Mouse (Mus musculus): Measurements from ENCODE around the gene Fastkd2.

Fastkd2 gene

DNA sequence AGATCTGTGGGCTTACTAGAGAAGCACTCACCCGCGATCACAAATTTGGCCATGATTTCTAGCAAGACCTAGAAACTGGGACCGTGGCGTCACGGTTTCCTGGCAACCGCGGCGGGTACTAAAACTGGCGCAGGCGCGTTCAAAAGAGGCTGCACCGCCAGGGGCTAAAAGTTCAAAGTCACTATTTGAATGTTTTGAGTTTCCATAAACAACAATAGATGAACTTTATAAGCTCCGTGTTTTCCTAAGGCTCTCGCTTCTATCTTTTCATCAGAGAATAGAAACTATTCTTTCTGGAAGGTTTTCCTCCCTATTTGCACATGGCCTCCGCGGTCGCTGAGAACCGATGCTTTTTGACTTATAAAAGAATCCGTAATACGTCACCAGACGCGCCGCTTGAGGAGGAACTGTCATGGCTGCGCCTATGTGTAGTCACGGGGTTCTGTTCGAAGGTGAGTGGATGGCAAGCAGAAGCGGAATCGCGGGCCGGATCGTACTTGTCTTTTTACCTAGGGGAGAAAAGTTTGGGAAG, at the start of gene Fastkd2, which contains the start of gene Mdh1b:
TSS of gene Fastkd2 (plus strand) at position 375 of the 532 bp plus-strand sequence.
TSS of gene Mdh1b (minus strand) at position 79 of the 532 bp plus-strand sequence.
- in situ Hi-C loops (cut with MseI, MboI), result no loop called here

DNA sequence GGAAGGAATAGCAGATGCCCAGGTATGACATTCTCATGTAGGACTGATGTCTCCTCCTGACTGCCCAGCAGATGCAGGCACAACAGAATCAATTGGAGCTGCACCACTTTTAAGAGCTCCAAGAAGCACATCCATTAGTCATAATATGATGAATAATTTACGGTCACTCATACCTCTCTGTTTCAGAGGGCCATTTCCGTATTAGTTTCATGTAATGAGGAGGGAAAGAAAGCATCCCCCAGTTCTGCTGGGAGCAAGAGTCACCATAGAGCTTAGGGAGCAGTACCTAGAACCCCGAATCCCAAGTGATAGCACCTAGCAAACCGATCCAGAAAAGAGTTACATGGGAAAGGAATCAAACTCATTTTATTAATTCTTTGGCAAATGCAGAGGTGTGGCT, 43.6 kb upstream of the Fastkd2 start, which contains the start of gene Dytn:
TSS of gene Dytn (minus strand) at position 101 of the 400 bp plus-strand sequence.
- in situ Hi-C loops (cut with MseI, MboI), result no loop called here

- in situ Hi-C loops (cut with MseI, MboI), result no loop called here
Measured at GRCm38 (mm10) chr1:63696861-63697260, 33.6 kb upstream of the Fastkd2 start.

- in situ Hi-C loops (cut with MseI, MboI), result no loop called here
Measured at GRCm38 (mm10) chr1:63705733-63706132, 24.7 kb upstream of the Fastkd2 start.

- in situ Hi-C loops (cut with MseI, MboI), result no loop called here
Measured at GRCm38 (mm10) chr1:63708876-63709275, 21.5 kb upstream of the Fastkd2 start.

DNA sequence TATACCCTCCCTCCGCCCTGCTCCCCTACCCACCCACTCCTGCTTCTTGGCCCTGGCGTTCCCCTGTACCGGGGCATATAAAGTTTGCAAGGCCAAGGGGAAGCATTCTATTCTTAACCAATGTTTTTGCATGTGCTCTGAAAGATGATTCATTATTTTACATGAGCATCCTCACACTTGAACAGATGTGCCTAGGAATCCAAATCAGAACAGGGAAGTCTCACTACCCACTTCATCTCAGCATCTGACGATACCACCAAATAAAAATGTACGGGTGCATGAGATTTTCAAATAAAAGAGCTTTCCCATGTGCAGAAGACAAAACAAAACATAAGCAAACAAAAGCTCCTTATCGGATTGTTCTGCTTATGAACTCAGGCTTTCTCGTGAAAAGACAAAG, 10.3 kb upstream of the Fastkd2 start:
- in situ Hi-C loops (cut with MseI, MboI), result no loop called here

- in situ Hi-C loops (cut with MseI, MboI), result no loop called here
Measured at GRCm38 (mm10) chr1:63729796-63730195, 618 bp upstream of the Fastkd2 start.

GRCm38 (mm10) chr1:63756005-63756404, 25.6 kb downstream of the Fastkd2 start:
- in situ Hi-C loops (cut with MseI, MboI), result no loop called here

DNA sequence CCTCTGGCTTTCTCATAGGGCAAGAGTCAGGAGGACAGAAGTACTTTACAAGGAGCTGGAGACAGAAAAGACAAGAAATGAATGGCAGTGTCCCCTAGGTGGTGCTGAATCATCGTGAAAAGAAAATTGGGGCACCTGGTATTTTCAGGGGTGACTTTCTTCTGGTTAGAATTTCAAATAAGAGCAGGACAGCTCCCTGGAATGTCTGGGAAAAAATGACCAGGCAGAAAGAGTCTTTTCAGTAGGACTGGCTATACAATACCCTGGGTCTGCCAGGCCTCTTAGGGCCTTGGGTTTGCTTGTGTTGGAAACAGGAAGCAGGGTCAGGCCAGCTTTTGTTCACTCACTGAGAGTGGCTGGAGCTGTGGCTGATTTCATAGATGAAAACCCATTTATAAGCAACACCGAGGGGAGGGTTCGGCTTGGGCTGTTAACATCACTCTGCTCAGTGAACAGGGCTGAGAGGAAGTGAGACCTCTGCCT, 32.8 kb downstream of the Fastkd2 start:
- in situ Hi-C loops (cut with MseI, MboI), result no loop called here

DNA sequence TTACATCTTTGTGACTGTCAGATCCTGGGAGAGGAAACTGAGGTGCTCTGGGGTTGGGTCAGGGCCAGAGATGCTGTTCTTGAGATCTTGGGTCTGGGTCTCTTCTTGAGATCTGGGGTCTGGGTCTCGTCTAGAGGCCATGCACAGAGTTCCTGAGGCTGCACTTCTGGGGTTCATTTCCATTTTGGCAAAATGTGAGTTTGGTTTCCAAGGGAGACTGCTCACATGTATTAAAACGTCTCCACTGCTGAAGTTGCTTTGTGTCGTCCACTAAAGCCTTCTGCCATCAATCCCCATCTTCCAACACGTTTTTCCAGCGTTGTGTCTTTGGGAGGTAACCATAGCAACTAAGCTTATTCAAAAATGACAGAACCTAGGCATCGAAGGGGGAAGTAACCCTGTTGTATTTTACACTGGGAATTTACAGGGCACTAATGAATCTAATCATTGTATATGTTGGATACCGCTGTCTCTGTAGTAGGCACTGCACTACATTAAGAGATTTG, 33.5 kb downstream of the Fastkd2 start:
- in situ Hi-C loops (cut with MseI, MboI), result no loop called here

DNA sequence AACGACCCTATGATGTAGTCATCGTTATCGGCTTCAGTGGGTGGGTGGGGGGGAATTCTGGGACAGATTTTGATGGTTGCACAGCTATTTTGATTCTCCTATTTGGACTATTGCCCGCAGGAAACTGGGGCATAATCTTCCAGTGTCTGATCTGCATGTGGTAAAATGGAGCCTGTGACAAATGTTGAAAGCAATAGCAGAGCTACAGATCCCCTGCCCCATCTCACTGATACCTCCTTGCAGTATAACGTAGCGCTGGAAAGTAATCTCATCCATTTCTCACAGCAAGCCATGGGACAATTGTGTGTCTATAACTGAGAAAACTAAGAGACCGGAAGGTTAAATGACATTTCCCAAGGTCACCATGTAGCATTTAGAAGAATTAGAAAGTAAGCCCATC, 34.0 kb downstream of the Fastkd2 start:
- in situ Hi-C loops (cut with MseI, MboI), result no loop called here

GRCm38 (mm10) chr1:63768112-63768511, 37.7 kb downstream of the Fastkd2 start:
- in situ Hi-C loops (cut with MseI, MboI), result no loop called here

DNA sequence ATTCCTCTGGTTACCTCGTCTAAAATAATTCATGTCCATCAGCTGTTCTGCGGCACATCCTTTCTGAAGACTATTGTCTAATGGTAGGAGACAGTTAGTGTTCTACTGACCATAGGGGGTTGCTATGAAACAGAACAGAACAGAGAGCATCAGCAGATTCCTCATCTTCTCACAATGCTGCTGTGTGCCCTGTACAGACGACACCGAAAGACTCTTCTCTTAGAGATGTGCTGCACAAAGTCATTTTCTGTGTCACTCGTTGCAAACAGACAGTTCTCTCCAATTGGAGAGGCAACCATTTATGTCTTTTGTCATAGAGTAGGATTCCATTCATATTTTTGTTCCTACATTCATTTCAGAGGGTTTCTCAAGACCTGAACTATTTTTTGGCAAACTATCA, 38.8 kb downstream of the Fastkd2 start, which contains the start of gene 4933402D24Rik:
TSS of gene 4933402D24Rik (minus strand) at position 101 of the 400 bp plus-strand sequence.
- in situ Hi-C loops (cut with MseI, MboI), result no loop called here

GRCm38 (mm10) chr1:63770309-63770708, 39.9 kb downstream of the Fastkd2 start:
- in situ Hi-C loops (cut with MseI, MboI), result no loop called here

DNA sequence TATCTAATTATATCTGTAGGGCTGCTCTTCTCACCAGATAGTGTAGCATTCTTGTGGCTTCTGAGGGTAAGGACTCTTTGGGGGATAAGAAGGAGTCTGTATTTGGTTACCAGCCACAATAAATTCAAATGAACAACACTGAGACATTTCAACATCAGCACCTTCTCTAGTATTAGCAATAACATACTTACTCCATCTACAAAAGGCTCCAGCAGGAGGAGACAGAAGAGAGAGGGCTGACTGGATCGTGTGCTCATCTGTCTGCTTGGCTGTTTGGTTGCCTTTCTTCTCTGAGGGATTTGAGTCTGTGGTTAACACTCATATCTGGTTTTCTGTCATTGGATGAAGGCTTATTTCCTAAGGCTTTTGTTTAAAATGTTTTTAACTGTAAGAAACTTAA, 46.0 kb downstream of the Fastkd2 start:
- in situ Hi-C loops (cut with MseI, MboI), result no loop called here

DNA sequence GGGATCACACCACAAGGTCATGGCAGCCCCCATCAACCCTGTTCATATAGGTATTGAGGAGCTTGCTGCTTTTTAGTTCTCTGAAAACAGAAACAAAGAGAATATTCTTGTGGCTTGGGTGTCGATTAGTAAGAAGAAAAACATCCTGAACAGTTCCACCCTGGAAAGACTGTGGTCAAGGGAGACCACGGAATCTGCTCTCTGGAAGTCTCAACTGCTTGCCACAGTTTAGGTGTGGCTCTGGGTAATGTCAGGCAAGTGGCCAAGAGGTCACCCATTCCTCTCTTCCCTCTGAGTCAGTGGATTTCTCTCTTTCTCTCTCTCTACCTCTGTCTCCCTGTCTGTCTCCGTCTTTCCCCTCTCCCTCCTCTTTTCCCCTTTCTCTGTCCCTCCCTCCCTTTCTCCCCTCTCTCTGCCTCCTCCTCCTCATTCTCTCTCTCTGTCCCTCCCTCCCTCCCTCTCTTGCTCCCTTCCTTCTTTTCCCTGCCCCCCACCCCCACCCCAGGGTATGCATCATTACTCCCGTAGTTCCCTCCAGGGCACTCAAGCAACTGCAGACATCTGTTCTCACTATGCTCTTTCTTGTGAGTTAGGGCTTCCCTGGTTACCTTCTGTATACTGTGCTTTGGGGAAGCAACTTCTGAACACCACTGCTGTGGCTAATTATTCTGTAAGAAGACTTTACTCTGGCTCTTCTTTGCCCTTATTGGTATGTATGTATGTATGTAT, 46.7 kb downstream of the Fastkd2 start:
- in situ Hi-C loops (cut with MseI, MboI), result no loop called here

GRCm38 (mm10) chr1:63794326-63794725, 63.9 kb downstream of the Fastkd2 start:
- in situ Hi-C loops (cut with MseI, MboI), result no loop called here

Data from mouse trophoblast stem cell (cell line).